Mouse (Mus musculus) bone marrow, adult 2 months (tissue): ENCODE data around the gene Cobl.

Experiments
- CTCF ChIP-seq: fragments of 200-500 bp; IDR thresholded peaks from 2 replicates; pipeline ENCODE4 v1.5.1; 2011; ENCODE audit warnings: low read length, control low read depth; ENCODE audit not compliant: control insufficient read depth, insufficient read depth
- POLR2A ChIP-seq: fragments of 200-500 bp; IDR thresholded peaks from 2 replicates; pipeline ENCODE4 v1.6.1; 2011; ENCODE audit warnings: low read depth, mild to moderate bottlenecking, control low read depth, low read length, borderline replicate concordance; ENCODE audit not compliant: control insufficient read depth

GRCm38 (mm10) chr11:12199441-12199840 is 265.3 kb downstream of the Cobl start:
- no peak for TF ChIP-seq POLR2A
- TF ChIP-seq CTCF = no peak
